Mouse (Mus musculus): ENCODE data around the gene Mthfd1.

- TF ChIP-seq GATA1 (IDR thresholded peaks at IDR 0.05; ENCODE audit: borderline replicate concordance, low read length) (no peak), FLI1 (IDR thresholded peaks at IDR 0.05; ENCODE audit: low read length) (no peak)
Measured at GRCm38 (mm10) chr12:76333688-76334087, 78.6 kb downstream of the Mthfd1 start.

Data from megakaryocyte, embryonic 14.5 days (primary cell).